Mouse (Mus musculus): ENCODE data around the gene Cpsf3. TPM values are rescaled to one million over a fixed set of nuclear protein-coding genes. Genes with fewer than 3 reads are reported as not detected.

The Cpsf3 gene
- total and polyA plus RNA-seq, 3 experiments = 39.8 to 58.2 TPM; not detected in 1

GRCm38 (mm10) chr12:21301932-21302331 lies 16.7 kb downstream of the Cpsf3 start (continued):
- TF ChIP-seq MEF2A (IDR thresholded peaks at IDR 0.05; ENCODE audit: extremely low read depth, insufficient replicate concordance, low read depth, low read length, poor library complexity, severe bottlenecking) (no peak), USF1 (IDR thresholded peaks at IDR 0.05; ENCODE audit: low read depth, low read length) (no peak), BHLHE40 (IDR thresholded peaks at IDR 0.05; ENCODE audit: borderline replicate concordance, low read depth, low read length) (no peak), MAFK (IDR thresholded peaks at IDR 0.05; ENCODE audit: borderline replicate concordance, low read depth, low read length) (no peak), MXI1 (IDR thresholded peaks at IDR 0.05; ENCODE audit: low read depth, low read length) (no peak)

- TF ChIP-seq BHLHE40 (IDR thresholded peaks at IDR 0.05; ENCODE audit: borderline replicate concordance, low read depth, low read length) = no peak
- TF ChIP-seq ZNF384 (IDR thresholded peaks at IDR 0.05; ENCODE audit: low read depth, low read length) = no peak
- no peak for TF ChIP-seq KAT2A (conservative IDR thresholded peaks at IDR 0.05; ENCODE audit: low read depth, low read length)
- TF ChIP-seq MYC (IDR thresholded peaks at IDR 0.05; ENCODE audit: low read depth, low read length) = no peak
- no peak for TF ChIP-seq EP300 (IDR thresholded peaks at IDR 0.05; ENCODE audit: low read depth in 1 of 2, low read length in 2 of 2)
- TF ChIP-seq POLR2AphosphoS2 (IDR thresholded peaks at IDR 0.05; ENCODE audit: low read length) = no peak
- no peak for TF ChIP-seq GATA1 (IDR thresholded peaks at IDR 0.05; ENCODE audit: low read depth, low read length)
- TF ChIP-seq ZKSCAN1 (IDR thresholded peaks at IDR 0.05; ENCODE audit: low read depth, low read length) = no peak
- TF ChIP-seq RAD21 (IDR thresholded peaks at IDR 0.05; ENCODE audit: low read depth, low read length) = no peak
- no peak for TF ChIP-seq ELF1 (IDR thresholded peaks at IDR 0.05; ENCODE audit: low read depth, low read length)
- no peak for TF ChIP-seq E2F4 (IDR thresholded peaks at IDR 0.05; ENCODE audit: borderline replicate concordance, low read depth, low read length)
- TF ChIP-seq POLR2AphosphoS5 (IDR thresholded peaks at IDR 0.05; ENCODE audit: borderline replicate concordance, low read depth, low read length) = no peak
- TF ChIP-seq MAZ (IDR thresholded peaks at IDR 0.05; ENCODE audit: low read depth, low read length) = no peak
- no peak for TF ChIP-seq SIN3A (IDR thresholded peaks at IDR 0.05; ENCODE audit: low read length)
- no peak for TF ChIP-seq TBP (IDR thresholded peaks at IDR 0.05; ENCODE audit: low read depth, low read length)
- Histone ChIP-seq H3K27me3 (ENCODE audit: control insufficient read depth in 1 of 2, insufficient read depth in 2 of 2, low read length in 2 of 2) (no peaks in the 10 kb centered on the region), H3K79me2 (ENCODE audit: control insufficient read depth, insufficient read depth, low read length, poor library complexity) (no peaks in the 10 kb centered on the region), H3K4me1 (ENCODE audit: control insufficient read depth in 1 of 2, insufficient read depth in 2 of 2, low read length in 2 of 2) (no peaks in the 10 kb centered on the region), H3K27ac (ENCODE audit: control insufficient read depth, low read depth, low read length) (no peak overlapping the region), H3K4me3 (ENCODE audit: control insufficient read depth in 1 of 2, insufficient read depth in 1 of 2, low read depth in 2 of 2, low read length in 2 of 2) (no peak overlapping the region), H3K36me3 (ENCODE audit: control insufficient read depth in 1 of 2, insufficient read depth in 2 of 2, low read length in 2 of 2) (no peaks in the 10 kb centered on the region; a peak in 1 of 4 replicates), H3K9ac (ENCODE audit: control insufficient read depth, low read depth, low read length, poor library complexity, severe bottlenecking) (no peak overlapping the region), H3K9me3 (replicated peaks; ENCODE audit: insufficient read depth, low read length) (no peaks in the 10 kb centered on the region)
- DNase-seq (ENCODE audit: low read depth, low spot score) = no peak
Measured at GRCm38 (mm10) chr12:21302361-21302783, 17.2 kb downstream of the Cpsf3 start.

GRCm38 (mm10) chr12:21305741-21306140 lies 20.6 kb downstream of the Cpsf3 start:
- Histone ChIP-seq H3K79me2 (ENCODE audit: control insufficient read depth, insufficient read depth, low read length, poor library complexity) (no peaks in the 10 kb centered on the region), H3K27ac (ENCODE audit: control insufficient read depth, low read depth, low read length) (no peak overlapping the region), H3K4me1 (ENCODE audit: control insufficient read depth in 1 of 2, insufficient read depth in 2 of 2, low read length in 2 of 2) (no peaks in the 10 kb centered on the region), H3K27me3 (ENCODE audit: control insufficient read depth in 1 of 2, insufficient read depth in 2 of 2, low read length in 2 of 2) (no peaks in the 10 kb centered on the region), H3K4me3 (ENCODE audit: control insufficient read depth in 1 of 2, insufficient read depth in 1 of 2, low read depth in 2 of 2, low read length in 2 of 2) (no peak overlapping the region), H3K36me3 (ENCODE audit: control insufficient read depth in 1 of 2, insufficient read depth in 2 of 2, low read length in 2 of 2) (no peaks in the 10 kb centered on the region; a peak in 1 of 4 replicates), H3K9me3 (replicated peaks; ENCODE audit: insufficient read depth, low read length) (no peaks in the 10 kb centered on the region), H3K9ac (ENCODE audit: control insufficient read depth, low read depth, low read length, poor library complexity, severe bottlenecking) (no peak overlapping the region)
- DNase-seq (ENCODE audit: low read depth, low spot score) = no peak
- no peak for TF ChIP-seq MAFK (IDR thresholded peaks at IDR 0.05; ENCODE audit: borderline replicate concordance, low read depth, low read length)
- no peak for TF ChIP-seq ELF1 (IDR thresholded peaks at IDR 0.05; ENCODE audit: low read depth, low read length)
- no peak for TF ChIP-seq MAX (IDR thresholded peaks at IDR 0.05; ENCODE audit: low read length)
- no peak for TF ChIP-seq USF2 (IDR thresholded peaks at IDR 0.05; ENCODE audit: borderline replicate concordance in 1 of 2, insufficient read depth in 1 of 2, low read depth in 1 of 2, low read length in 2 of 2)
- no peak for TF ChIP-seq USF1 (IDR thresholded peaks at IDR 0.05; ENCODE audit: low read depth, low read length)
- no peak for TF ChIP-seq POLR2A (IDR thresholded peaks at IDR 0.05; ENCODE audit: control insufficient read depth in 1 of 2, insufficient read depth in 1 of 2, low read depth in 1 of 2, low read length in 2 of 2, poor library complexity in 1 of 2)
- no peak for TF ChIP-seq CHD2 (IDR thresholded peaks at IDR 0.05; ENCODE audit: low read length)
- TF ChIP-seq NELFE (IDR thresholded peaks at IDR 0.05; ENCODE audit: low read depth, low read length) = no peak
- no peak for TF ChIP-seq TBP (IDR thresholded peaks at IDR 0.05; ENCODE audit: low read depth, low read length)
- no peak for TF ChIP-seq RAD21 (IDR thresholded peaks at IDR 0.05; ENCODE audit: low read depth, low read length)
- TF ChIP-seq MAZ (IDR thresholded peaks at IDR 0.05; ENCODE audit: low read depth, low read length) = no peak
- no peak for TF ChIP-seq GATA1 (IDR thresholded peaks at IDR 0.05; ENCODE audit: low read depth, low read length)
- no peak for TF ChIP-seq MEF2A (IDR thresholded peaks at IDR 0.05; ENCODE audit: extremely low read depth, insufficient replicate concordance, low read depth, low read length, poor library complexity, severe bottlenecking)
- TF ChIP-seq SIN3A (IDR thresholded peaks at IDR 0.05; ENCODE audit: low read length) = no peak
- TF ChIP-seq MYB (IDR thresholded peaks at IDR 0.05; ENCODE audit: low read depth, low read length) = no peak
- no peak for TF ChIP-seq BHLHE40 (IDR thresholded peaks at IDR 0.05; ENCODE audit: borderline replicate concordance, low read depth, low read length)
- no peak for TF ChIP-seq RCOR1 (IDR thresholded peaks at IDR 0.05; ENCODE audit: low read depth, low read length)
- no peak for TF ChIP-seq HCFC1 (IDR thresholded peaks at IDR 0.05; ENCODE audit: low read depth, low read length)
- no peak for TF ChIP-seq MXI1 (IDR thresholded peaks at IDR 0.05; ENCODE audit: low read depth, low read length)
- TF ChIP-seq ZC3H11A (IDR thresholded peaks at IDR 0.05; ENCODE audit: low read depth, low read length) = no peak

Measured in MEL (cell line).